Mouse (Mus musculus): ENCODE measurements at regions not wholly inside any gene's neighbourhood (a gene's known extent, or its start where the extent isn't known, plus 50 kb on each side); places are given as distances from the start of the nearest gene placed in this dataset.

DNA sequence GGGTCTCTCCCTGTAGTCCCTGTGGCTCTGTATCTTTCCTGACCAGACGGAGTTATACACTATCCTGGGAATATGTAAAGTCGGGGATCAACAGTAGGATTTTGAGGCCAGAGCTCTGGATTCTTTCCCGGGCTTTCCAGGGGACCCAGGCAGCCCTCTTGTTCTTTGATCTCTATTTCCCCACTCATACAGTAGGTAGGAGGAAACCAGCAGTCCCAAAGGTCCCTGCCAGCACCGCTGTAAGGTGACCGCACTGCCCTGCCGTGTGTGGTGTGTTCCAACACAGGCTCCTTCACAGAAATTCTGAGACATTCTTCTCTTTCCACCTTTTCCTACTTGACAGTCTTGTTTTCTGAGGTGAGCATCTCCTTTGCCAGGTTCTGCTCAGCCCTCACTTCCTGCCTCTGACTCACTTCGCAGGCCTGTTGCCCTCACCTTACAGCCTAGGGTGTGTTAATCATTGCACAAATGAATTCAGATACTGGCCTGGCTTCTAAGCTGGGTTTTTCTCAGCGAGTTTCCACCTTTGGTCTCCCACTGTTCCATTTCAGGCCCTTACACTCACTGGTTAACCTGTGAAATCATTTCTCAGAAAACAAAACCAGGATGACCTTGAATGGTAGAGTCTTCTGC is 53.0 kb upstream of the Shb start:
- DNase-seq = no peak

DNA sequence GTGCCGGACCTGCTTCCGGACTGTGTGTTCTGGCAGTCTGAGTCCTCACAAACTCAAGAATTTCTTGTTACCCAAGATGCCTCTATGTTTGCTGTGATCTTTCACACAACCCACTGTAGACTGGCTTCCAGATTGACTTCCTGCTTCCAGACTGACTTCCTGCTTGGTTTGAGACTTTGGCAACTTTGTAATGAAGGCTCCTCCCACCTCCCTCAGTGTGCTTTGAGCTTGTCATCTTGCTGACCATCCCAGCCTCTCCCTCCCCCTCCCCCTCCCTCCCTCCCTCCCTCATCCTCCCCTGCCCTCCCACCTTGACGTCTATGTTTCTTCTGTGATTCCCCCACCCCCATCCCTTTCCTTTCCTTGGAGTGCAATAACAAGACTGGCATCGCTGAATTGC is 51.7 kb upstream of the Shb start:
- DNase-seq = no peak

DNA sequence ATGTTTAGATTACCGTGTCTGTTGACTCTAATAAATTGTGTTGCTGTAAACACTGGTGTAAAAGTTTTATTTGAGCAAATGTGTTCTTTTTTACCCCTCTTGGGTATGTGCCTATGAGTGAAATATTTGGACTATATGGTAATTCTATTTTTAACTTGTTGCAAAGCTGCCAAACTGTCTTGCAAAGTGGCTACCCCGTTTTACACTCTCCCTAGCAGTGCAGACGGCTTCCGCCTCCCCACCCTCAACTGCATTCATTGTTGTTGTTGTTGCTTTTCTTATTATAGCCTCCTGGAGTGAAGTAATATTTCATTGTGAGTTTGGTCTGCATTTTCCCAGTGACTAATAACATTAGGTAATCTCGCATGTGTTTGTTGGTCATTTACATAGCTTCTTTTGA is 50.2 kb upstream of the Shb start:
- no peak for DNase-seq

Data from B cell, adult 2 months (primary cell).